Mouse (Mus musculus): ENCODE measurements at regions not wholly inside any gene's neighbourhood (a gene's known extent, or its start where the extent isn't known, plus 50 kb on each side); places are given as distances from the start of the nearest gene placed in this dataset.

DNA sequence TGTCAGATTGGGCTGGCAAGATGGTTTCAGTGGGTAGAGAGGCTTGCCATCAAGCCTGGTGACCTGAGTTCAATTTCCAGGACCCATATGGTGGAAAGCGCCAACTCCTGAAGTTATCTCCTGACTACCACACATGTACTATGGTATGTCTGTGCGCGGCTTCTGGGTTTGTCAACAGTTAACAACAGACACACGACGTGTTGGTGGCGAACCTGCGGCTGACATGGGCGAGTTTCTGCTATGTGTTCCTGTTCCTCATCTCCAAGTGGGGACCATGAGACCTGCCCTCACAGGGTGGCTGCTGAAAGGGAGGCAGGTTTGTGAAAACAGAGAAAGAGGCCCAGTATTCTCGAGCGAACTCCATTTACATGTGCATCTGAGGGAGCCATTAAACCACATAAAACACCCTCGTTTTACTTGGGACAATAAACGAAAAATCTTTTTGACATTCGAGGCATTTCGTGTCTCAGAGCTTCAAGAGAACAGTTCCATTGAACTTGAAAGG is 210.0 kb upstream of the Kazn start:
- Histone ChIP-seq H3K27ac (peak overlapping the region; percentile 6; the same call in 1 of the 2 replicates), H3K4me3 (no peak overlapping the region), H3K9me3 (replicated peaks) (no peaks in the 10 kb centered on the region), H3K27me3 (ENCODE audit: low read depth, poor library complexity, severe bottlenecking) (0 out of 2 replicates have a peak, but pooled peaks cover 5% of the 10 kb centered on the region), H3K36me3 (no peaks in the 10 kb centered on the region), H3K4me1 (peaks cover 19% of the 10 kb centered on the region)
- DNase-seq (ENCODE audit: low spot score), result no peak
- 91% methylated on average over 14 of the region's 14 CpGs for WGBS

- no peaks in the 10 kb centered on the region for H3K36me3 ChIP-seq
- DNase-seq (ENCODE audit: low spot score), result no peak
- 0 out of 2 replicates have a peak, but pooled peaks cover 1% of the 10 kb centered on the region for H3K27me3 ChIP-seq (ENCODE audit: low read depth, poor library complexity, severe bottlenecking)
- peaks cover 17% of the 10 kb centered on the region for H3K4me1 ChIP-seq
- WGBS, result 63% methylated on average over 7 of the region's 7 CpGs
- no peak overlapping the region for H3K4me3 ChIP-seq
- H3K9me3 ChIP-seq (replicated peaks), result no peaks in the 10 kb centered on the region
- H3K27ac ChIP-seq, result no peak overlapping the region
Observed at GRCm38 (mm10) chr4:142447529-142447928, 208.3 kb upstream of the Kazn start.

DNA sequence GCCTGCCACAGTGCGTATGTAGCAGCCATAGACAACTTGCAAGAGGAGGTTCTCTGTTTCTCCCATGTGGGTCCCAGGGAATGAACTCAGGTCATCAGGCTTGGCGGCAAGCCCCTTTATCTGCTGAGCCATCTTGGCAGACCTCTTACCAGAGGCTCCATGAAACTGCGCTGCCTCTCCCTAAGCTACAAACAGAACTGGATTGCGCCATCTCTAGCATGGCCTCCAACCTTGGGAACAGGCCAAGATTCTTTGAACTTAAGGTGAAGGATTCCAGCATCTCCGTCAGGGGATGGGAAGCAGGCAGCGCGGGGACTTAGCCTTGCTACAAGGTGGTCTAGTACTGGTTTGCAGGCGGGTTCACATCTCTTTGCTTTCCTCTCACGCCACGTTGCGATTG is 201.8 kb upstream of the Kazn start:
- H3K36me3 ChIP-seq, result no peaks in the 10 kb centered on the region
- H3K4me1 ChIP-seq, result peaks cover 12% of the 10 kb centered on the region
- no peak overlapping the region for H3K27ac ChIP-seq
- no peaks in the 10 kb centered on the region for H3K9me3 ChIP-seq (replicated peaks)
- no peaks in the 10 kb centered on the region for H3K27me3 ChIP-seq (ENCODE audit: low read depth, poor library complexity, severe bottlenecking)
- no peak overlapping the region for H3K4me3 ChIP-seq
- WGBS, result 95% methylated on average over 11 of the region's 11 CpGs
- DNase-seq (ENCODE audit: low spot score), result no peak

DNA sequence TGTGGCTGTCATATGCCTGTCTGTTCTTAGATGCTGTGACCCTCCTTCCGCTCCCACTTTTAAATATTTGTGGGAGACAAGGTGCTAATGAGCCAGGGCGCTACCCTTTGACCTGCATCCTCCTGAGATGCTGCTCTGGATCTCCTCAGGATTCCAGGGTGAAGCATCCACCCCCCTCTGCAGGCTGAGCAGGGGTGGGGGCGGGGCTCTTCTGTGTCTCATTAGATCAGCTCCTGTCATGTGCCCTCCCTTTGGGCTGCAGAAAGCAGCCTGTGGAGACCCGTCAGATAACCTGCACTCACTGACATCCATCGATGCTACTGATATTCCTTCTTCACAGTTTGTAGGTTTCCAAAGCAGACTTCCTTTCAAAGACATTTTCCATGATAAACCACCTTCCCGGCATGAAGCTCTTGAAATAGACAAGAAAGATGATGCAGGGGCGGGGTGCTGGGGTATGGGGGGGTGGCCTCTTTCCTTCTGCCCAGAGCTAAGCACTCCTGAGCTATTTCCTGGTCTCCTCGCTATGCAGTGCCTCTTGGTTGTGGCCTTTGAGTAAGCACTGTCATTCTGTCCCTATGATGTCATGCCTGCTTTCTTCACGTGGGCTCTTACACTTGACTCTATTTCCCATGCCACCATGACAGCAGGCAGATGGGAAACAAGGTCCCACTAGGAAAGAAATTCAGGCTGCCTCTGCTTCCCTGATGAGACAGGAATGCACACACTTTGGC is 200.4 kb upstream of the Kazn start:
- 43% methylated on average over 9 of the region's 9 CpGs for whole genome bisulfite sequencing
- Histone ChIP-seq H3K4me1 (peaks cover 12% of the 10 kb centered on the region), H3K9me3 (replicated peaks) (no peaks in the 10 kb centered on the region), H3K27me3 (ENCODE audit: low read depth, poor library complexity, severe bottlenecking) (no peaks in the 10 kb centered on the region), H3K27ac (no peak overlapping the region), H3K4me3 (no peak overlapping the region), H3K36me3 (no peaks in the 10 kb centered on the region)
- DNase-seq (ENCODE audit: low spot score), result no peak

DNA sequence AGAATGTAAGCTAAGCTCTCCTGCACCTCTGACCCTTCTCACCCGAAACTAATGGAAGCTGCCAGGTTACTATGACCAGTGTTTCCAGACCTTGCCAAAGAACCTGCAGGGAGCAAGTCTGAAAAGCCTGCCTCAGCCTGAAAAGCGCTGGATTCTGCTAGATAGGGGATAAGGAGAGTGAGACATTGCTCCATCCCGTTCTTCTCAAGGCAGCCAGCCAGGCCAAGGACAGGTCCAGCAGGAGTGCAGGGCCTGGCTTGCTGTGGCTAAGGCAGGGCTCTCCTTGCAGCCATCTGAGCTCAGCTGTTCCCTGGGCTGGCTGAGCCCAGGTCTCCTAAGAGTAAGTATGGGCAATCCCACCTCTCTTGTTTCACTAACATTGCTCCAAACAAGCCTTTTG is 185.4 kb upstream of the Kazn start:
- Histone ChIP-seq H3K27ac (no peak overlapping the region), H3K27me3 (ENCODE audit: low read depth, poor library complexity, severe bottlenecking) (no peaks in the 10 kb centered on the region)
- 76% methylated on average over 3 of the region's 3 CpGs for WGBS

DNA sequence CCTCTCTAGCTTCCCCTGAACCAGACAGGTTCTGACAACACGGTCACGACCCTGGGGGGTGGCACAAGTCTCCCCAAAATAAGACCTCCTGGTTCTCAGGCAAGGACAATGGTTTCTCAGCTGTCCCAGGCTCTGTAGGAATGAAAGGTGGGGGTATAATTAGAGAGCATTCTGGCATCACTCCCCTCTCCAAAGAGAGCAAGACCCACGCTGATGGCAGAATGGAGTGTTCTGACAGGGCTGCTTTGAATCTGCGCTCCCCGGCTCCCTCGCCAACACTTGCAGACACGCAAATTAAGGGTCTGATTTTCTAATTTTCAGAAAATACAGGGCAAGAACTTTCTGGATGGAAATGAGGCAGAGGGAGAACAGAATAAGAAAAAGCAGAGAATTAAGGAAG is 181.2 kb upstream of the Kazn start:
- H3K27me3 ChIP-seq (ENCODE audit: low read depth, poor library complexity, severe bottlenecking), result no peaks in the 10 kb centered on the region
- no peak overlapping the region for H3K27ac ChIP-seq
- no peak for DNase-seq (ENCODE audit: low spot score)
- 83% methylated on average over 7 of the region's 7 CpGs for WGBS
- H3K36me3 ChIP-seq, result no peaks in the 10 kb centered on the region
- peaks cover 3% of the 10 kb centered on the region; the same call in 1 of the 2 replicates for H3K4me1 ChIP-seq
- H3K9me3 ChIP-seq (replicated peaks), result no peaks in the 10 kb centered on the region
- H3K4me3 ChIP-seq, result no peak overlapping the region

More for the DNA sequence above, 185.4 kb upstream of the Kazn start:
- H3K4me1 ChIP-seq, result peaks cover 3% of the 10 kb centered on the region; the same call in 1 of the 2 replicates
- H3K9me3 ChIP-seq (replicated peaks), result no peaks in the 10 kb centered on the region
- H3K36me3 ChIP-seq, result no peaks in the 10 kb centered on the region
- no peak for DNase-seq (ENCODE audit: low spot score)
- H3K4me3 ChIP-seq, result no peak overlapping the region

DNA sequence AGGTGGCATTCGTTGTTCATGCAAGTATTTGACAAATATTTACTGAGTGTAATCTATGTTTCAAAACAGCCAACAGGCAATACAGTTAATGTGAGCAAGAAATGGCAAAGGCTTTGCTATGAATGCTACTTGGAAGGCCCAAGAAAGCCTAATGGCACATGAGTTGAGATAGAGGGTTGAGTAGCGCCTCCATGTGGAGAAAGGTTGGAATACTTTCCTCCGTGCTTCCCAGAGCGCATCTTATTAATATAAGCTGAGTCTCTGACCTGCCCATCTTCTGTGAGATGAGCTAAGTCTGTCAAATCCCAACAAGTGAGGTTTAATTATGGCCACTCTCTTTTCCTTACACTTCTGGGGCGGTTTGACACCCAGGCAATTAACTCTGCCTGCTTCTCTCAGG is 175.7 kb upstream of the Kazn start:
- Histone ChIP-seq H3K4me1 (no peaks in the 10 kb centered on the region), H3K27ac (no peak overlapping the region)
- WGBS, result 63% methylated on average over 5 of the region's 5 CpGs

DNA sequence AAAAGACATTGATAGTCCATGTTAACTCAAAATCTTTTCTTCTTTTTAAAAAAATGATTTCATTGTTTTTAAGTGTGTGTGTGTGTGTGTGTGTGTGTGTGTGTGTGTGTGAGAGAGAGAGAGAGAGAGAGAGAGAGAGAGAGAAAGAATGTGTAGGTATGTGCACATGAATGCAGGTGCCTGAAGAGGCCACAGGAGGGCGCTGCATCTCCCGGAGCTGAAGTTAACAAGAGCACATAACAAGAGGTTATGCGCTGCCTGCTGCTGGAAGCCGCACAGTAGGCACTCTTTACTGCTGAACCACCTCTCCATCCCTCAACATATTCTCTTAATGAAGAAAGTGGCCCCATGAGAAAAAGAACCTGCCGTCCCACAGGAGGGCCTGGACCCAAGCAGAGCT is 172.6 kb upstream of the Kazn start:
- no peaks in the 10 kb centered on the region for H3K4me1 ChIP-seq
- WGBS, result 94% methylated on average over 5 of the region's 5 CpGs

More for the DNA sequence above, 175.7 kb upstream of the Kazn start:
- no peak for DNase-seq (ENCODE audit: low spot score)
- Histone ChIP-seq H3K9me3 (replicated peaks) (no peaks in the 10 kb centered on the region), H3K36me3 (no peaks in the 10 kb centered on the region), H3K27me3 (ENCODE audit: low read depth, poor library complexity, severe bottlenecking) (no peaks in the 10 kb centered on the region), H3K4me3 (no peak overlapping the region)

DNA sequence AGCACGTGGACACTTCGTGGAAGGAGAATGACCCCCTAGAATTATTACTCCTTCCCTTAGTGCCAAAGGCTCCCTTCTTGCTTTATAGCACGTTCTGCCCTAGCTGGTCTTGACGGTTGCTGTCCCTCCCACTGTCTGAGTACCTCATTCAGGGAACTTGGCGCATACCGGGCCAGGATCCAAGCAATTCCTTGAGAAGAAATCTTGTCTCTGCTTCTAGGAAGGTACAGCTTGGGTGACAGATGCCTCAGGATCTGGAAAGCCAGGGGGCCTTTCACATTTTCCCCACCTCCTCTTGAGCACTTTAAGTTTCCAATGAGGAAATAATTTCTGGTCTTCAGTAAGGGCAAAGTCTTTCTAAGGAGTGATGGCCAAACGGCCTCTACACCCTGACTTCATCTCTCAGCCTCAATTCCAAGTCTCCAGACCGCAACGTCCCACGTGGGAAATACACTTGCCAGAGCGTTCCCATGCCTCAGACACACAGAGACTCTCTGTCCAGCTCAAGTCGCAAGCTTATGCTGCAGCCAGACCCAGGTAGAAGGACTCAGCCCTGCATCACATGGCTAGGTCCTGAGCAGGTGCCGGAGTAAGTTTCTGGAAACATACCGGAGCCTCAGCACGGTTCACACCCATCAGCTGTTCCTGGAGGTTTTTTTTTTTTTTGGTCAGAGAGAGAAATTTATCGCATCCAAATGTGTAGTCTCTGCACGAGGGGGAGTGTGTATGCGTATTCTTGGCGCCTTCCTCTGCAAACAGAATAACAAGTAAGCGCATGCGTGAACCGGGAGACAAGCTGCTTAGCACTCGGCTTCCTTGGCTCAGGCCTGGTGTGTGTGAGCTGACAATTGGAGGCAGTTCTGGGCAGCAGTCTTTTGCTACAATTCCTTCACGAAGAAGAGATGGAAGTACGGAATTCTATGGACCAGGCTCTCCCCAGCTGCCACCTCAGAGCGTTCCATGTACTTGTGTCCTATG is 171.7 kb upstream of the Kazn start:
- Histone ChIP-seq H3K4me1 (no peaks in the 10 kb centered on the region), H3K27ac (no peak overlapping the region), H3K9me3 (replicated peaks) (no peaks in the 10 kb centered on the region), H3K4me3 (no peak overlapping the region), H3K27me3 (ENCODE audit: low read depth, poor library complexity, severe bottlenecking) (no peaks in the 10 kb centered on the region), H3K36me3 (no peaks in the 10 kb centered on the region)
- no peak for DNase-seq (ENCODE audit: low spot score)
- WGBS, result 87% methylated on average over 26 of the region's 26 CpGs

More for the DNA sequence above, 172.6 kb upstream of the Kazn start:
- Histone ChIP-seq H3K9me3 (replicated peaks) (no peaks in the 10 kb centered on the region), H3K36me3 (no peaks in the 10 kb centered on the region), H3K27ac (no peak overlapping the region), H3K27me3 (ENCODE audit: low read depth, poor library complexity, severe bottlenecking) (no peaks in the 10 kb centered on the region), H3K4me3 (no peak overlapping the region)
- no peak for DNase-seq (ENCODE audit: low spot score)

- Histone ChIP-seq H3K9me3 (replicated peaks) (no peaks in the 10 kb centered on the region), H3K27me3 (ENCODE audit: low read depth, poor library complexity, severe bottlenecking) (no peaks in the 10 kb centered on the region), H3K4me1 (no peaks in the 10 kb centered on the region), H3K27ac (no peak overlapping the region), H3K36me3 (no peaks in the 10 kb centered on the region), H3K4me3 (no peak overlapping the region)
- 78% methylated on average over 7 of the region's 7 CpGs for WGBS
- no peak for DNase-seq (ENCODE audit: low spot score)
Observed at GRCm38 (mm10) chr4:142397858-142398257, 158.7 kb upstream of the Kazn start.

DNA sequence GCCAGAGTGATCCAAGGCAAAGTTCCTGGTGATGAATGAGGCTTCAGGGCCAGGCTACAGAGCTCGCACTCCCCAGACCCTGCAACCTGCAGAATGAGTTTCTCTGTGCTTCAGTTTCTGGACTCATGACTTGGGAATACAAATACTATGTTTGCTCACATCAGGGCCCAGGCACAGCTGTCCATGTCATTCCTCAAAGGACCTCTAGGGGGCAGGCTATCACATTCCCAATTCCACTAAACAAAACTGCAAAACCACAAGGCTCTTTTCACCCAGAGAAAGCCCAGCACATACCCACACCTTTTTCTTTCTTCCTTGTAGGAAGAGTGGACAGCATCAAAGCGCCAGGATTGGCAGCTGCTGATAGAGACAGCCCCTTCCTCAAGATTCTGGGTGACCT is 153.7 kb upstream of the Kazn start:
- peak; percentile 52 for DNase-seq (ENCODE audit: low spot score)
- 48% methylated on average over 2 of the region's 2 CpGs for WGBS
- H3K36me3 ChIP-seq, result no peaks in the 10 kb centered on the region

GRCm38 (mm10) chr4:142390531-142391195 is 151.5 kb upstream of the Kazn start:
- no peaks in the 10 kb centered on the region for H3K27me3 ChIP-seq (ENCODE audit: low read depth, poor library complexity, severe bottlenecking)
- 90% methylated on average over 21 of the region's 21 CpGs for WGBS
- H3K4me3 ChIP-seq, result no peak overlapping the region
- H3K9me3 ChIP-seq (replicated peaks), result no peaks in the 10 kb centered on the region
- no peaks in the 10 kb centered on the region for H3K4me1 ChIP-seq
- DNase-seq (ENCODE audit: low spot score), result no peak
- no peak overlapping the region for H3K27ac ChIP-seq
- no peaks in the 10 kb centered on the region for H3K36me3 ChIP-seq

More for the DNA sequence above, 153.7 kb upstream of the Kazn start:
- no peak overlapping the region for H3K4me3 ChIP-seq
- H3K27me3 ChIP-seq (ENCODE audit: low read depth, poor library complexity, severe bottlenecking), result no peaks in the 10 kb centered on the region
- H3K4me1 ChIP-seq, result no peaks in the 10 kb centered on the region
- H3K9me3 ChIP-seq (replicated peaks), result no peaks in the 10 kb centered on the region
- no peak overlapping the region for H3K27ac ChIP-seq
